ENCODE assay signal across 15 mouse cellular contexts in genomic region chr2:74714156-74714789, GRCm38 (mm10). TPM values are rescaled to one million over a fixed set of nuclear protein-coding genes. Genes with fewer than 3 reads are reported as not detected.
DNase-seq lines count a peak whose midpoint lies in the region; ATAC-seq lines count a peak whose summit lies in the region.
"Had no signal": no experiment of that assay in that cellular context is flagged by ENCODE, and none has a peak within 500 bp of the region (broad histone marks: within the 10 kb centered on the region; RNA-seq: fewer than 3 reads in every experiment).

No protein-coding gene starts in this region.

- H3K27ac ChIP-seq in hindbrain, embryonic 13.5 days: peak overlapping the region; percentile 46
- no peak overlapping the region for H3K27ac ChIP-seq in hindbrain, embryonic 12.5 days
- no peak overlapping the region for H3K27ac ChIP-seq in embryonic facial prominence, embryonic 10.5 days (replicated peaks)
- 0 out of 2 replicates have a peak overlapping the region, but pooled peaks have one; percentile 9 for H3K27ac ChIP-seq in intestine, embryonic 15.5 days
- peak overlapping the region; percentile 89 for H3K27ac ChIP-seq in neural tube, embryonic 12.5 days

- no peak for ATAC-seq in hindbrain, embryonic 13.5 days (ENCODE audit: low FRiP score)
- no peak for ATAC-seq in hindbrain, embryonic 12.5 days (ENCODE audit: low FRiP score)
- ATAC-seq in intestine, embryonic 15.5 days: no peak
- no peak for ATAC-seq in neural tube, embryonic 12.5 days (ENCODE audit: low FRiP score, low read depth)
- ATAC-seq in cerebellum, adult (ENCODE audit: insufficient number of reproducible peaks, low FRiP score, low TSS enrichment): no peak

- peak; percentile 30 for DNase-seq in embryonic facial prominence, embryonic 10.5 days (ENCODE audit: low spot score)
- no peak for DNase-seq in heart, postnatal 25 days (ENCODE audit: low spot score)
- DNase-seq: lung, postnatal 10 days; midbrain, embryonic 14.5 days; right cerebral cortex, postnatal 14 days had no signal

- H3K4me2 ChIP-seq in hindbrain, embryonic 13.5 days: peak overlapping the region; percentile 59; the same call in 1 of the 2 replicates
- no peak overlapping the region for H3K4me2 ChIP-seq in hindbrain, embryonic 12.5 days (replicated peaks)
- peak overlapping the region; percentile 73 for H3K4me2 ChIP-seq in intestine, embryonic 15.5 days (replicated peaks)
- peak overlapping the region; percentile 96 for H3K4me2 ChIP-seq in neural tube, embryonic 12.5 days (replicated peaks)
- H3K4me2 ChIP-seq: liver, embryonic 11.5 days had no signal

- intact Hi-C loops in heart, postnatal 25 days (cut with DNase I): no loop called here

- H3K4me3 ChIP-seq in hindbrain, embryonic 13.5 days: peak overlapping the region; percentile 40
- no peak overlapping the region for H3K4me3 ChIP-seq in hindbrain, embryonic 12.5 days
- H3K4me3 ChIP-seq in embryonic facial prominence, embryonic 10.5 days: no peak overlapping the region
- H3K4me3 ChIP-seq in intestine, embryonic 15.5 days (replicated peaks): no peak overlapping the region
- peak overlapping the region; percentile 90 for H3K4me3 ChIP-seq in neural tube, embryonic 12.5 days

- no peaks in the 10 kb centered on the region for H3K9me3 ChIP-seq in hindbrain, embryonic 13.5 days
- H3K9me3 ChIP-seq in hindbrain, embryonic 12.5 days (replicated peaks): no peaks in the 10 kb centered on the region
- no peaks in the 10 kb centered on the region for H3K9me3 ChIP-seq in embryonic facial prominence, embryonic 10.5 days
- no peaks in the 10 kb centered on the region for H3K9me3 ChIP-seq in intestine, embryonic 15.5 days
- no peaks in the 10 kb centered on the region for H3K9me3 ChIP-seq in neural tube, embryonic 12.5 days

- peaks cover 10% of the 10 kb centered on the region for H3K4me1 ChIP-seq in hindbrain, embryonic 13.5 days (replicated peaks)
- peaks cover 11% of the 10 kb centered on the region for H3K4me1 ChIP-seq in hindbrain, embryonic 12.5 days
- H3K4me1 ChIP-seq in embryonic facial prominence, embryonic 10.5 days: peaks cover 13% of the 10 kb centered on the region
- no peaks in the 10 kb centered on the region; the same call in 1 of the 2 replicates for H3K4me1 ChIP-seq in intestine, embryonic 15.5 days (replicated peaks)
- peaks cover 54% of the 10 kb centered on the region for H3K4me1 ChIP-seq in neural tube, embryonic 12.5 days

- WGBS in hindbrain, embryonic 13.5 days: 4% methylated on average over 18 of the region's 18 CpGs
- 3% methylated on average over 18 of the region's 18 CpGs for WGBS in hindbrain, embryonic 12.5 days
- 2% methylated on average over 18 of the region's 18 CpGs for WGBS in embryonic facial prominence, embryonic 10.5 days
- WGBS in intestine, embryonic 15.5 days: 22% methylated on average over 18 of the region's 18 CpGs
- WGBS in neural tube, embryonic 12.5 days: 2% methylated on average over 18 of the region's 18 CpGs

- H3K9ac ChIP-seq in hindbrain, embryonic 13.5 days: peak overlapping the region; percentile 29
- no peak overlapping the region for H3K9ac ChIP-seq in hindbrain, embryonic 12.5 days
- H3K9ac ChIP-seq in intestine, embryonic 15.5 days: no peak overlapping the region
- H3K9ac ChIP-seq in neural tube, embryonic 12.5 days: peak overlapping the region; percentile 100

- H3K36me3 ChIP-seq in hindbrain, embryonic 13.5 days: no peaks in the 10 kb centered on the region
- H3K36me3 ChIP-seq in hindbrain, embryonic 12.5 days: no peaks in the 10 kb centered on the region
- no peaks in the 10 kb centered on the region for H3K36me3 ChIP-seq in embryonic facial prominence, embryonic 10.5 days (replicated peaks)
- H3K36me3 ChIP-seq in intestine, embryonic 15.5 days: no peaks in the 10 kb centered on the region
- H3K36me3 ChIP-seq in neural tube, embryonic 12.5 days: no peaks in the 10 kb centered on the region

- peaks cover 97% of the 10 kb centered on the region for H3K27me3 ChIP-seq in hindbrain, embryonic 13.5 days
- H3K27me3 ChIP-seq in hindbrain, embryonic 12.5 days: peaks cover 98% of the 10 kb centered on the region
- peaks cover 100% of the 10 kb centered on the region for H3K27me3 ChIP-seq in embryonic facial prominence, embryonic 10.5 days (replicated peaks; ENCODE audit: low read depth, poor library complexity, severe bottlenecking)
- peaks cover 39% of the 10 kb centered on the region for H3K27me3 ChIP-seq in intestine, embryonic 15.5 days (replicated peaks)
- H3K27me3 ChIP-seq in neural tube, embryonic 12.5 days (replicated peaks): no peaks in the 10 kb centered on the region
- H3K27me3 ChIP-seq: CH12.LX had no signal

RNA-seq across cellular contexts. Expression of gene Hoxd4, which starts 2.5 kb away (rescaled TPM):
- 4.1 and 4.2 TPM in 2 replicates for polyA plus RNA-seq in hindbrain, embryonic 13.5 days (2015; fragmentation: Nextera tagmentation; extraction: Ambion mirVana)
- polyA plus RNA-seq in hindbrain, embryonic 12.5 days (2016; fragmentation: Nextera tagmentation; extraction: Ambion mirVana): 3.6 and 4.6 TPM in 2 replicates
- not detected in 2 replicates for polyA plus RNA-seq in embryonic facial prominence, embryonic 10.5 days (2016; fragmentation: Nextera tagmentation; extraction: Ambion mirVana)
- polyA plus RNA-seq in intestine, embryonic 15.5 days (2015; fragmentation: Nextera tagmentation; extraction: Ambion mirVana): 1.2 and 1.6 TPM in 2 replicates
- 14.2 and 16.0 TPM in 2 replicates for polyA plus RNA-seq in neural tube, embryonic 12.5 days (2016; fragmentation: Nextera tagmentation; extraction: Ambion mirVana)
- under 1 TPM; 0.42 to 0.56 TPM for total RNA-seq in heart, postnatal 25 days (2021)
- total RNA-seq: hematopoietic stem cell, adult 5-6 weeks; layer of hippocampus, postnatal 10 days had no signal
- polyA plus RNA-seq: midbrain, embryonic 14.5 days had no signal

RNA-seq across cellular contexts. Expression of gene Hoxd3, which starts 2.5 kb away (rescaled TPM):
- polyA plus RNA-seq in hindbrain, embryonic 13.5 days (2015; fragmentation: Nextera tagmentation; extraction: Ambion mirVana): 76.0 and 82.5 TPM in 2 replicates
- polyA plus RNA-seq in hindbrain, embryonic 12.5 days (2016; fragmentation: Nextera tagmentation; extraction: Ambion mirVana): 69.6 and 83.5 TPM in 2 replicates
- polyA plus RNA-seq in embryonic facial prominence, embryonic 10.5 days (2016; fragmentation: Nextera tagmentation; extraction: Ambion mirVana): 1.7 and 6.9 TPM in 2 replicates
- 18.8 and 19.2 TPM in 2 replicates for polyA plus RNA-seq in intestine, embryonic 15.5 days (2015; fragmentation: Nextera tagmentation; extraction: Ambion mirVana)
- 55.9 and 68.9 TPM in 2 replicates for polyA plus RNA-seq in neural tube, embryonic 12.5 days (2016; fragmentation: Nextera tagmentation; extraction: Ambion mirVana)
- total RNA-seq in heart, postnatal 25 days (2021): not detected
- total RNA-seq: heart, adult 18-20 months; hematopoietic stem cell, adult 5-6 weeks; layer of hippocampus, postnatal 10 days had no signal
- polyA plus RNA-seq: midbrain, embryonic 14.5 days had no signal

RNA-seq across cellular contexts. Expression of gene Hoxd8, which starts 9.9 kb away (rescaled TPM):
- polyA plus RNA-seq in hindbrain, embryonic 13.5 days (2015; fragmentation: Nextera tagmentation; extraction: Ambion mirVana): 0.79 and 1.5 TPM in 2 replicates
- 0.14 and 0.46 TPM in 2 replicates for polyA plus RNA-seq in hindbrain, embryonic 12.5 days (2016; fragmentation: Nextera tagmentation; extraction: Ambion mirVana)
- not detected in 2 replicates for polyA plus RNA-seq in embryonic facial prominence, embryonic 10.5 days (2016; fragmentation: Nextera tagmentation; extraction: Ambion mirVana)
- polyA plus RNA-seq in intestine, embryonic 15.5 days (2015; fragmentation: Nextera tagmentation; extraction: Ambion mirVana): 4.2 and 5.1 TPM in 2 replicates
- polyA plus RNA-seq in neural tube, embryonic 12.5 days (2016; fragmentation: Nextera tagmentation; extraction: Ambion mirVana): 20.8 and 21.4 TPM in 2 replicates
- 1 to 10 TPM; 1.0 to 1.2 TPM for total RNA-seq in heart, postnatal 25 days (2021)
- total RNA-seq: hematopoietic stem cell, adult 5-6 weeks had no signal
- polyA plus RNA-seq: midbrain, embryonic 14.5 days had no signal

RNA-seq across cellular contexts. Expression of gene Gm28230, which starts 12.3 kb away (rescaled TPM):
- polyA plus RNA-seq in hindbrain, embryonic 13.5 days (2015; fragmentation: Nextera tagmentation; extraction: Ambion mirVana): 1.3 and 1.5 TPM in 2 replicates
- 0.66 and 1.1 TPM in 2 replicates for polyA plus RNA-seq in hindbrain, embryonic 12.5 days (2016; fragmentation: Nextera tagmentation; extraction: Ambion mirVana)
- not detected in 2 replicates for polyA plus RNA-seq in embryonic facial prominence, embryonic 10.5 days (2016; fragmentation: Nextera tagmentation; extraction: Ambion mirVana)
- polyA plus RNA-seq in intestine, embryonic 15.5 days (2015; fragmentation: Nextera tagmentation; extraction: Ambion mirVana): 0.55 and 0.73 TPM in 2 replicates
- polyA plus RNA-seq in neural tube, embryonic 12.5 days (2016; fragmentation: Nextera tagmentation; extraction: Ambion mirVana): 6.9 and 9.1 TPM in 2 replicates
- total RNA-seq in heart, postnatal 25 days (2021): not detected
- total RNA-seq: heart, adult 18-20 months; hematopoietic stem cell, adult 5-6 weeks; layer of hippocampus, postnatal 10 days had no signal
- polyA plus RNA-seq: liver, embryonic 11.5 days; midbrain, embryonic 14.5 days had no signal

RNA-seq across cellular contexts. Expression of gene Hoxd9, which starts 16.7 kb away (rescaled TPM):
- polyA plus RNA-seq in hindbrain, embryonic 13.5 days (2015; fragmentation: Nextera tagmentation; extraction: Ambion mirVana): not detected in 2 replicates
- polyA plus RNA-seq in hindbrain, embryonic 12.5 days (2016; fragmentation: Nextera tagmentation; extraction: Ambion mirVana): 0.10 TPM in 1 of 2 replicates, not detected in the other
- not detected in 2 replicates for polyA plus RNA-seq in embryonic facial prominence, embryonic 10.5 days (2016; fragmentation: Nextera tagmentation; extraction: Ambion mirVana)
- 4.4 and 5.9 TPM in 2 replicates for polyA plus RNA-seq in intestine, embryonic 15.5 days (2015; fragmentation: Nextera tagmentation; extraction: Ambion mirVana)
- polyA plus RNA-seq in neural tube, embryonic 12.5 days (2016; fragmentation: Nextera tagmentation; extraction: Ambion mirVana): 34.4 and 36.8 TPM in 2 replicates
- under 1 TPM; 0.39 to 0.52 TPM for total RNA-seq in heart, postnatal 25 days (2021)
- total RNA-seq: CH12.LX; hematopoietic stem cell, adult 5-6 weeks; layer of hippocampus, postnatal 10 days had no signal
- polyA plus RNA-seq: midbrain, embryonic 14.5 days had no signal

Comparison
In these comparisons a context has a peak if more than half of its experiments do, and no peak if none do; other contexts are left out.
1. H3K27ac ChIP-seq: peak in hindbrain, embryonic 13.5 days (single experiment), intestine, embryonic 15.5 days (single experiment) and neural tube, embryonic 12.5 days (single experiment); none in hindbrain, embryonic 12.5 days (single experiment) and embryonic facial prominence, embryonic 10.5 days (single experiment).
2. H3K4me3 ChIP-seq: peak in hindbrain, embryonic 13.5 days (single experiment) and neural tube, embryonic 12.5 days (single experiment); none in hindbrain, embryonic 12.5 days (single experiment), embryonic facial prominence, embryonic 10.5 days (single experiment) and intestine, embryonic 15.5 days (single experiment).
3. H3K9ac ChIP-seq: peak in hindbrain, embryonic 13.5 days (single experiment) and neural tube, embryonic 12.5 days (single experiment); none in hindbrain, embryonic 12.5 days (single experiment) and intestine, embryonic 15.5 days (single experiment).